Mouse (Mus musculus) heart, embryonic 12.5 days (tissue): ENCODE results near the gene Imp3. TPM values are rescaled to one million over a fixed set of nuclear protein-coding genes. Genes with fewer than 3 reads are reported as not detected.
"Not testable (repeated sequence)": the region's sequence is repeated elsewhere in the genome, so short reads cannot be mapped to it uniquely, and the experiment has no call there.

ENCODE experiments used
- ATAC-seq: fragments of 200-750 bp; cut with Nextera tagmentation; 2 replicates; pipeline ENCODE4 v1.8.0; 2017; ENCODE audit warnings: moderate TSS enrichment, moderate library complexity; ENCODE audit not compliant: insufficient number of reproducible peaks, low FRiP score
- H3K27ac ChIP-seq: fragments of 300-500 bp; sonication (generic); 2 replicates; pipeline ENCODE4 v1.5.1; 2016; ENCODE audit warnings: mild to moderate bottlenecking, moderate library complexity; ENCODE audit not compliant: poor library complexity, severe bottlenecking
- H3K27me3 ChIP-seq: fragments of 300-500 bp; sonication (generic); replicated peaks from 2 replicates; pipeline ENCODE4 v1.6.1; 2016; ENCODE audit warnings: mild to moderate bottlenecking, moderate library complexity
- H3K36me3 ChIP-seq: fragments of 300-500 bp; sonication (generic); 2 replicates; pipeline ENCODE4 v1.6.1; 2016; ENCODE audit warnings: mild to moderate bottlenecking, moderate library complexity
- H3K4me1 ChIP-seq: fragments of 300-500 bp; sonication (generic); replicated peaks from 2 replicates; pipeline ENCODE4 v1.6.1; 2016; ENCODE audit warnings: mild to moderate bottlenecking
- H3K4me2 ChIP-seq: fragments of 300-500 bp; sonication (generic); 2 replicates; pipeline ENCODE4 v1.6.1; 2016; ENCODE audit warnings: mild to moderate bottlenecking, moderate library complexity
- H3K4me3 ChIP-seq: fragments of 300-500 bp; sonication (generic); 2 replicates; pipeline ENCODE4 v1.5.1; 2016; ENCODE audit warnings: mild to moderate bottlenecking
- H3K9ac ChIP-seq: fragments of 300-500 bp; sonication (generic); 2 replicates; pipeline ENCODE4 v1.6.1; 2016; ENCODE audit warnings: mild to moderate bottlenecking, moderate library complexity
- H3K9me3 ChIP-seq: fragments of 300-500 bp; sonication (generic); replicated peaks from 2 replicates; pipeline ENCODE4 v1.6.1; 2016; ENCODE audit warnings: mild to moderate bottlenecking, moderate library complexity
- WGBS: fragments of 180-500 bp; shearing (Covaris S2); methylation state at CpG from one replicate; pipeline ENCODE4 v1.1.7; 2016; 5-methylcytosine and 5-hydroxymethylcytosine counted together
- polyA plus RNA-seq: library from polyadenylated mRNA; unstranded; fragments of >200 nt; fragmentation: Nextera tagmentation; extraction: Ambion mirVana; gene quantifications from 2 replicates; pipeline ENCODE4 v1.2.1, GENCODE M21; 2016

Gene Imp3
- polyA plus RNA-seq, 1 experiment from 2014 or later: 65.0 TPM

GRCm38 (mm10) chr9:56936861-56937222 is 433 bp upstream of the Imp3 start:
- H3K9ac ChIP-seq: peak overlapping the region; percentile 49
- H3K36me3 ChIP-seq: no peaks in the 10 kb centered on the region
- peak overlapping the region; percentile 81 for H3K4me2 ChIP-seq
- no peak overlapping the region for H3K27ac ChIP-seq
- peaks cover 17% of the 10 kb centered on the region for H3K4me1 ChIP-seq
- ATAC-seq: no peak
- 15% methylated on average over 6 of the region's 6 CpGs for WGBS
- H3K9me3 ChIP-seq: no peaks in the 10 kb centered on the region
- H3K4me3 ChIP-seq: peak overlapping the region; percentile 73
- H3K27me3 ChIP-seq: no peaks in the 10 kb centered on the region

- no peaks in the 10 kb centered on the region for H3K9me3 ChIP-seq
- under 1% methylated on average over 7 of the region's 7 CpGs for WGBS
Measured at GRCm38 (mm10) chr9:56938374-56938773, 1.1 kb downstream of the Imp3 start.

GRCm38 (mm10) chr9:56947481-56947880 is 10.2 kb downstream of the Imp3 start:
- WGBS: 24% methylated on average over 3 of the region's 3 CpGs
- not testable (repeated sequence) for H3K4me2 ChIP-seq, ATAC-seq, H3K9ac ChIP-seq, H3K27me3 ChIP-seq, H3K4me3 ChIP-seq, H3K36me3 ChIP-seq, H3K27ac ChIP-seq, H3K9me3 ChIP-seq
- peaks cover 12% of the 10 kb centered on the region for H3K4me1 ChIP-seq

More at GRCm38 (mm10) chr9:56938374-56938773, 1.1 kb downstream of the Imp3 start:
- Histone ChIP-seq H3K36me3 (no peaks in the 10 kb centered on the region), H3K27ac (peak overlapping the region; percentile 79), H3K9ac (peak overlapping the region; percentile 83), H3K4me3 (peak overlapping the region; percentile 73), H3K4me2 (peak overlapping the region; percentile 81), H3K4me1 (peaks cover 17% of the 10 kb centered on the region), H3K27me3 (no peaks in the 10 kb centered on the region)
- no peak for ATAC-seq

- 82% methylated on average over 5 of the region's 5 CpGs for WGBS
- not testable (repeated sequence) for H3K9me3 ChIP-seq, H3K27me3 ChIP-seq, H3K27ac ChIP-seq, H3K4me2 ChIP-seq, H3K9ac ChIP-seq, H3K36me3 ChIP-seq, H3K4me3 ChIP-seq, ATAC-seq
- H3K4me1 ChIP-seq: peaks cover 12% of the 10 kb centered on the region
Measured at GRCm38 (mm10) chr9:56948699-56949098, 11.4 kb downstream of the Imp3 start.

- peak overlapping the region; percentile 65 for H3K9ac ChIP-seq
- WGBS: 20% methylated on average over 13 of the region's 13 CpGs
Measured at GRCm38 (mm10) chr9:56949767-56950166, 12.5 kb downstream of the Imp3 start.

GRCm38 (mm10) chr9:56950414-56951400 is 13.4 kb downstream of the Imp3 start, which contains the start of gene Snupn:
Snupn (plus strand) TSS chr9:56950878.
- peak; percentile 100 for ATAC-seq
- peak within 1 kb of the TSS; percentile 96 for H3K4me2 ChIP-seq
- no peaks in the 10 kb centered on the region for H3K27me3 ChIP-seq
- H3K36me3 ChIP-seq: peaks cover 3% of the 10 kb centered on the region; the same call in 1 of the 2 replicates
- H3K4me1 ChIP-seq: peaks cover 12% of the 10 kb centered on the region
- H3K9me3 ChIP-seq: no peaks in the 10 kb centered on the region
- H3K9ac ChIP-seq: peak within 1 kb of the TSS; percentile 92
- H3K4me3 ChIP-seq: peak within 1 kb of the TSS; percentile 84
- under 1% methylated on average over 50 of the region's 50 CpGs for WGBS
- H3K27ac ChIP-seq: peak within 1 kb of the TSS; percentile 89

More at GRCm38 (mm10) chr9:56949767-56950166, 12.5 kb downstream of the Imp3 start:
- Histone ChIP-seq H3K4me3 (peak overlapping the region; percentile 84), H3K9me3 (no peaks in the 10 kb centered on the region), H3K27me3 (no peaks in the 10 kb centered on the region), H3K4me2 (peak overlapping the region; percentile 96), H3K27ac (no peak overlapping the region), H3K4me1 (peaks cover 12% of the 10 kb centered on the region), H3K36me3 (no peaks in the 10 kb centered on the region)
- no peak for ATAC-seq

GRCm38 (mm10) chr9:56953562-56953961 is 16.3 kb downstream of the Imp3 start:
- peaks cover 12% of the 10 kb centered on the region for H3K36me3 ChIP-seq
- peaks cover 12% of the 10 kb centered on the region for H3K4me1 ChIP-seq
- no peak for ATAC-seq
- H3K27ac ChIP-seq: no peak overlapping the region
- no peaks in the 10 kb centered on the region for H3K27me3 ChIP-seq
- 94% methylated on average over 1 of the region's 1 CpGs for WGBS
- no peak overlapping the region for H3K4me2 ChIP-seq
- H3K4me3 ChIP-seq: no peak overlapping the region
- H3K9ac ChIP-seq: no peak overlapping the region
- H3K9me3 ChIP-seq: no peaks in the 10 kb centered on the region

- Histone ChIP-seq H3K36me3 (peaks cover 29% of the 10 kb centered on the region), H3K4me1 (no peaks in the 10 kb centered on the region), H3K27me3 (no peaks in the 10 kb centered on the region), H3K27ac (no peak overlapping the region), H3K4me2 (no peak overlapping the region), H3K9ac (no peak overlapping the region), H3K9me3 (peaks cover 2% of the 10 kb centered on the region; the same call in 1 of the 2 replicates), H3K4me3 (no peak overlapping the region)
- 69% methylated on average over 7 of the region's 7 CpGs for WGBS
- no peak for ATAC-seq
Measured at GRCm38 (mm10) chr9:56956966-56957675, 19.8 kb downstream of the Imp3 start.

GRCm38 (mm10) chr9:56958689-56959088 is 21.4 kb downstream of the Imp3 start:
- Histone ChIP-seq H3K9me3 (peaks cover 2% of the 10 kb centered on the region; the same call in 1 of the 2 replicates), H3K4me1 (no peaks in the 10 kb centered on the region), H3K4me2 (no peak overlapping the region), H3K9ac (no peak overlapping the region), H3K27me3 (no peaks in the 10 kb centered on the region), H3K4me3 (no peak overlapping the region), H3K36me3 (peaks cover 42% of the 10 kb centered on the region), H3K27ac (no peak overlapping the region)
- ATAC-seq: no peak
- WGBS: 80% methylated on average over 2 of the region's 2 CpGs

- Histone ChIP-seq H3K9me3 (peaks cover 2% of the 10 kb centered on the region; the same call in 1 of the 2 replicates), H3K27ac (no peak overlapping the region), H3K4me2 (no peak overlapping the region), H3K27me3 (no peaks in the 10 kb centered on the region), H3K4me3 (no peak overlapping the region), H3K36me3 (peaks cover 46% of the 10 kb centered on the region), H3K4me1 (no peaks in the 10 kb centered on the region), H3K9ac (no peak overlapping the region)
- 87% methylated on average over 3 of the region's 3 CpGs for WGBS
- no peak for ATAC-seq
Measured at GRCm38 (mm10) chr9:56961591-56961990, 24.3 kb downstream of the Imp3 start.

GRCm38 (mm10) chr9:56970158-56970557 is 32.9 kb downstream of the Imp3 start:
- 51% methylated on average over 2 of the region's 2 CpGs for WGBS
- no peaks in the 10 kb centered on the region for H3K4me1 ChIP-seq
- no peaks in the 10 kb centered on the region for H3K9me3 ChIP-seq
- H3K9ac ChIP-seq: no peak overlapping the region
- ATAC-seq: no peak
- no peak overlapping the region for H3K4me3 ChIP-seq
- H3K27ac ChIP-seq: no peak overlapping the region
- no peak overlapping the region for H3K4me2 ChIP-seq
- H3K27me3 ChIP-seq: no peaks in the 10 kb centered on the region
- H3K36me3 ChIP-seq: peaks cover 18% of the 10 kb centered on the region; the same call in 1 of the 2 replicates
